Mouse (Mus musculus) gastrocnemius, postnatal 36 days (tissue): ENCODE measurements around the gene Dusp16. TPM values are rescaled to one million over a fixed set of nuclear protein-coding genes. Genes with fewer than 3 reads are reported as not detected.

Experiments used
- total RNA-seq, 2 experiments: library from RNA; stranded (reverse); gene quantifications; 2 replicates each; pipeline ENCODE4 v1.2.3; 2021

Gene Dusp16
- total RNA-seq, 2 experiments from 2014 or later: 14.4 to 16.4 TPM

Other genes with a start within 250 kb of the Dusp16 start
- gene Lrp6, start 225.7 kb downstream of the Dusp16 start, total RNA-seq: 10 to 100 TPM; 36.1 to 41.5 TPM
- gene Mansc1, start 160.1 kb downstream of the Dusp16 start, total RNA-seq: 1 to 10 TPM in 1 of 2 experiments, under 1 TPM in 1; 0.96 to 1.1 TPM
- 10 to 100 TPM; 13.0 to 15.9 TPM for gene Borcs5, start 153.1 kb downstream of the Dusp16 start, total RNA-seq
- 1 to 10 TPM; 6.7 to 8.3 TPM for gene Crebl2, start 37.5 kb upstream of the Dusp16 start, total RNA-seq
- 1 to 10 TPM; 3.5 to 4.6 TPM for gene Gpr19, start 106.0 kb upstream of the Dusp16 start, total RNA-seq
- gene Cdkn1b, start 127.8 kb upstream of the Dusp16 start, total RNA-seq: 10 to 100 TPM; 35.3 to 39.5 TPM
- gene Apold1, start 189.1 kb upstream of the Dusp16 start, total RNA-seq: 1 to 10 TPM; 1.1 to 4.9 TPM
- 10 to 100 TPM; 23.7 to 28.2 TPM for gene Ddx47, start 219.0 kb upstream of the Dusp16 start, total RNA-seq